Mouse (Mus musculus) MEL (cell line): Measurements from ENCODE around the gene Fyn. TPM values are rescaled to one million over a fixed set of nuclear protein-coding genes. Genes with fewer than 3 reads are reported as not detected.

Experiments
- DNase-seq: peaks from one replicate; pipeline ENCODE4 v3.0.0; 2011; ENCODE audit warnings: low read depth, low spot score
- H3K27ac ChIP-seq: 2 replicates; pipeline ENCODE4 v1.5.1; 2012; ENCODE audit warnings: low read depth, mild to moderate bottlenecking, control low read depth, low read length, moderate library complexity; ENCODE audit not compliant: control insufficient read depth
- H3K27me3 ChIP-seq, 2 experiments: fragments of 150-350 bp in 1 of 2; sonication (generic) in 1 of 2; 2 replicates each; pipeline ENCODE4 v1.6.1; 2012; ENCODE audit warnings: low read length in 2 of 2, mild to moderate bottlenecking in 2 of 2, improper control_type of control experiment in 1 of 2, moderate library complexity in 1 of 2; ENCODE audit not compliant: insufficient read depth in 2 of 2, control insufficient read depth in 1 of 2
- H3K36me3 ChIP-seq, 2 experiments: 2 replicates each; pipeline ENCODE4 v1.6.1; 2012 to 2014; ENCODE audit warnings: low read length in 2 of 2, improper control_type of control experiment in 1 of 2, inconsistent platforms in 1 of 2, mild to moderate bottlenecking in 1 of 2; ENCODE audit not compliant: insufficient read depth in 2 of 2, control insufficient read depth in 1 of 2
- H3K4me1 ChIP-seq, 2 experiments: fragments of 150-350 bp in 1 of 2; sonication (generic) in 1 of 2; 2 replicates each; pipeline ENCODE4 v1.6.1; 2012; ENCODE audit warnings: low read length in 2 of 2, improper control_type of control experiment in 1 of 2, mild to moderate bottlenecking in 1 of 2; ENCODE audit not compliant: insufficient read depth in 2 of 2, control insufficient read depth in 1 of 2
- H3K4me3 ChIP-seq, 2 experiments: fragments of 150-350 bp in 1 of 2; sonication (generic) in 1 of 2; 2 replicates each; pipeline ENCODE4 v1.5.1; 2012; ENCODE audit warnings: low read depth in 2 of 2, low read length in 2 of 2, mild to moderate bottlenecking in 2 of 2, moderate library complexity in 2 of 2, control low read depth in 1 of 2, improper control_type of control experiment in 1 of 2; ENCODE audit not compliant: control insufficient read depth in 1 of 2, insufficient read depth in 1 of 2
- H3K79me2 ChIP-seq: 2 replicates; pipeline ENCODE4 v1.6.1; 2012; ENCODE audit warnings: mild to moderate bottlenecking, low read length, moderate library complexity; ENCODE audit not compliant: control insufficient read depth, poor library complexity, insufficient read depth
- H3K9ac ChIP-seq: 2 replicates; pipeline ENCODE4 v1.6.1; 2012; ENCODE audit warnings: low read depth, mild to moderate bottlenecking, control low read depth, low read length, moderate library complexity; ENCODE audit not compliant: control insufficient read depth, poor library complexity, severe bottlenecking
- H3K9me3 ChIP-seq: fragments of 150-350 bp; sonication (generic); replicated peaks from 2 replicates; pipeline ENCODE4 v1.6.1; 2012; ENCODE audit warnings: mild to moderate bottlenecking, low read length, improper control_type of control experiment, moderate library complexity; ENCODE audit not compliant: insufficient read depth
- CHD1 ChIP-seq: IDR thresholded peaks from 2 replicates; pipeline ENCODE4 v1.6.1; 2012; ENCODE audit warnings: low read depth, mild to moderate bottlenecking, inconsistent platforms, low read length, improper control_type of control experiment
- CHD2 ChIP-seq: IDR thresholded peaks from 2 replicates; pipeline ENCODE4 v1.6.1; 2011; ENCODE audit warnings: low read length, improper control_type of control experiment
- ELF1 ChIP-seq: IDR thresholded peaks from 2 replicates; pipeline ENCODE4 v1.6.1; 2014; ENCODE audit warnings: low read depth, mild to moderate bottlenecking, inconsistent platforms, low read length, improper control_type of control experiment, moderate library complexity
- ETS1 ChIP-seq: IDR thresholded peaks from 2 replicates; pipeline ENCODE4 v1.6.1; 2012; ENCODE audit warnings: low read depth, mild to moderate bottlenecking, inconsistent platforms, low read length, improper control_type of control experiment, moderate library complexity
- GATA1 ChIP-seq: IDR thresholded peaks from 2 replicates; pipeline ENCODE4 v1.6.1; 2011; ENCODE audit warnings: low read depth, low read length, improper control_type of control experiment
- HCFC1 ChIP-seq: IDR thresholded peaks from 2 replicates; pipeline ENCODE4 v1.6.1; 2012; ENCODE audit warnings: low read depth, mild to moderate bottlenecking, inconsistent platforms, low read length, improper control_type of control experiment, moderate library complexity
- JUND ChIP-seq: IDR thresholded peaks from 2 replicates; pipeline ENCODE4 v1.6.1; 2011; ENCODE audit warnings: low read depth, mild to moderate bottlenecking, improper control_type of control experiment, low read length
- KAT2A ChIP-seq: conservative IDR thresholded peaks from 2 replicates; pipeline ENCODE4 v1.6.1; 2012; ENCODE audit warnings: low read depth, low read length, improper control_type of control experiment, inconsistent platforms
- MAFK ChIP-seq: IDR thresholded peaks from 2 replicates; pipeline ENCODE4 v1.6.1; 2011; ENCODE audit warnings: low read depth, mild to moderate bottlenecking, low read length, improper control_type of control experiment, borderline replicate concordance
- MAZ ChIP-seq: IDR thresholded peaks from 2 replicates; pipeline ENCODE4 v1.6.1; 2012; ENCODE audit warnings: low read depth, mild to moderate bottlenecking, inconsistent platforms, low read length, improper control_type of control experiment
- MEF2A ChIP-seq: IDR thresholded peaks from 2 replicates; pipeline ENCODE4 v1.6.1; 2014; ENCODE audit warnings: low read depth, mild to moderate bottlenecking, inconsistent platforms, low read length, improper control_type of control experiment; ENCODE audit not compliant: poor library complexity, insufficient replicate concordance, severe bottlenecking; ENCODE audit errors: extremely low read depth
- MXI1 ChIP-seq: IDR thresholded peaks from 2 replicates; pipeline ENCODE4 v1.6.1; 2011; ENCODE audit warnings: mild to moderate bottlenecking, low read depth, low read length, improper control_type of control experiment
- MYB ChIP-seq: IDR thresholded peaks from 2 replicates; pipeline ENCODE4 v1.6.1; 2011; ENCODE audit warnings: mild to moderate bottlenecking, low read depth, low read length, improper control_type of control experiment
- NRF1 ChIP-seq: IDR thresholded peaks from 2 replicates; pipeline ENCODE4 v1.6.1; 2014; ENCODE audit warnings: low read depth, mild to moderate bottlenecking, inconsistent platforms, low read length, improper control_type of control experiment, moderate library complexity; ENCODE audit not compliant: poor library complexity, insufficient read depth, severe bottlenecking
- POLR2A ChIP-seq, 2 experiments: IDR thresholded peaks; 2 replicates each; pipeline ENCODE4 v1.6.1; 2011 to 2012; ENCODE audit warnings: low read length in 2 of 2, mild to moderate bottlenecking in 2 of 2, control low read depth in 1 of 2, improper control_type of control experiment in 1 of 2, low read depth in 1 of 2, moderate library complexity in 1 of 2; ENCODE audit not compliant: control insufficient read depth in 1 of 2, insufficient read depth in 1 of 2, poor library complexity in 1 of 2
- POLR2AphosphoS2 ChIP-seq: IDR thresholded peaks from 2 replicates; pipeline ENCODE4 v1.6.1; 2011; ENCODE audit warnings: low read length, improper control_type of control experiment
- POLR2AphosphoS5 ChIP-seq: IDR thresholded peaks from 2 replicates; pipeline ENCODE4 v1.6.1; 2012; ENCODE audit warnings: low read depth, borderline replicate concordance, mild to moderate bottlenecking, inconsistent platforms, low read length, moderate library complexity, mixed read lengths
- RAD21 ChIP-seq: IDR thresholded peaks from 2 replicates; pipeline ENCODE4 v1.6.1; 2011; ENCODE audit warnings: mild to moderate bottlenecking, low read depth, low read length, improper control_type of control experiment
- RCOR1 ChIP-seq: IDR thresholded peaks from 2 replicates; pipeline ENCODE4 v1.6.1; 2012; ENCODE audit warnings: low read depth, mild to moderate bottlenecking, inconsistent platforms, low read length, improper control_type of control experiment
- SIN3A ChIP-seq: IDR thresholded peaks from 2 replicates; pipeline ENCODE4 v1.6.1; 2012; ENCODE audit warnings: low read length, improper control_type of control experiment, inconsistent platforms
- TBP ChIP-seq: IDR thresholded peaks from 2 replicates; pipeline ENCODE4 v1.8.0; 2011; ENCODE audit warnings: low read depth, low read length, improper control_type of control experiment
- TCF12 ChIP-seq: IDR thresholded peaks from 2 replicates; pipeline ENCODE4 v1.6.1; 2014; ENCODE audit warnings: low read depth, mild to moderate bottlenecking, inconsistent platforms, low read length, improper control_type of control experiment, moderate library complexity
- USF1 ChIP-seq: IDR thresholded peaks from 2 replicates; pipeline ENCODE4 v1.6.1; 2014; ENCODE audit warnings: low read depth, mild to moderate bottlenecking, inconsistent platforms, low read length, improper control_type of control experiment, moderate library complexity
- ZNF384 ChIP-seq: IDR thresholded peaks from 2 replicates; pipeline ENCODE4 v1.6.1; 2012; ENCODE audit warnings: low read depth, mild to moderate bottlenecking, inconsistent platforms, low read length, improper control_type of control experiment
- polyA plus RNA-seq, 2 experiments: library from polyadenylated mRNA; stranded (reverse) in 1 of 2; unstranded in 1 of 2; fragments of >175 nt in 1 of 2; fragments of >200 nt in 1 of 2; gene quantifications; 2 replicates each; pipeline versions ENCODE4 v1.2.1 to v1.2.4; 2012; ENCODE audit warnings: low replicate concordance in 2 of 2, low read depth in 1 of 2; ENCODE audit not compliant: insufficient read length in 2 of 2, insufficient read depth in 1 of 2, missing spikeins in 1 of 2
- total RNA-seq: library from RNA; depleted of rRNA; stranded (reverse); fragments of 300-350 nt; gene quantifications from 2 replicates; pipeline ENCODE4 v1.2.3, GENCODE M21; 2012

Gene Fyn
- total and polyA plus RNA-seq, 3 experiments: 0.03 TPM; not detected in 2

DNA sequence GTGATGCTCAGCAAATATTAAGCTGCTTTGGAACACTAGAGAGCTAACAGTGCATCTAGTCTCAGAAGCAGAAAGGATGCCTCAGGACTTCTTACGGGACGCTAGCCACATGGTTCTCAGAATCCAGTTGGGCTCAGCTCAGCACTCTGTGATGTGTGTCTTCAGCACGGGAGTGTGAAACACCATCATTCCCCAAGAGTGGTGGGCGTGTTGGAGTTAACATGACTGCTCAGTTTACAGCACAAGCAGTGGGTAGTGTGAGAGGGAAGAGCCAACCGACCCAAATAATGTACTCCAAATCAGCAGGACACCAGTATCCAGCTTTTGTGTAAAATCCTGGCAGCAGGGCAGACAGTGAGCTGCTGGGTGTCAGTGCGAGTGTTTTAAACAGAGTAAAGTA lies 116.2 kb downstream of the Fyn start:
- TF ChIP-seq KAT2A: no peak
- no peak for TF ChIP-seq TBP
- no peak for TF ChIP-seq ZNF384
- TF ChIP-seq MXI1: no peak
- no peak for TF ChIP-seq MAZ
- no peak for TF ChIP-seq TCF12
- TF ChIP-seq MYB: no peak
- TF ChIP-seq USF1: no peak
- TF ChIP-seq, all 39 proteins: peak for 0
- Histone ChIP-seq H3K9me3 (no peaks in the 10 kb centered on the region), H3K27ac (no peak overlapping the region), H3K4me3 (no peak overlapping the region), H3K4me1 (no peaks in the 10 kb centered on the region), H3K9ac (no peak overlapping the region), H3K36me3 (no peaks in the 10 kb centered on the region), H3K27me3 (no peaks in the 10 kb centered on the region; a peak in 1 of 4 replicates), H3K79me2 (no peaks in the 10 kb centered on the region)
- DNase-seq: no peak

DNA sequence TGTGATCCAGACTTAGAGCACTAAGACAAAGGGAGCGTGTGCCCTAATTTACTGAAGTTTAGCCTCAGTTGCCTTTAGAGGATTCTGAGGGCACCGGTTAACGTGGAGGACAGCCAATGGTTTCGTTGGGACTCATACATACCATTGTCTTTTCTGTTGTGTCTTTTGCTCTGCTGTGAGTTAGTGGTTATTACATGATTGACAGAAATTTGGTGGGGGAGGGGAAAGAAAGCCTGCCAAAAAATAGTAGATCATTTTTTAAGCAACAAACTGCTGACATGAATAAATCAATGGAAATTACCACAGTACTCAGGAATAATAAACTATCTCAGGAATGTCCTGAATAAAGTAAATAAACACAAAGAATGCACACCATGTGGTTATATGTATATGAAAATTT lies 117.3 kb downstream of the Fyn start:
- Histone ChIP-seq H3K79me2 (no peaks in the 10 kb centered on the region), H3K4me3 (no peak overlapping the region), H3K4me1 (no peaks in the 10 kb centered on the region), H3K36me3 (no peaks in the 10 kb centered on the region), H3K27me3 (no peaks in the 10 kb centered on the region; a peak in 1 of 4 replicates), H3K9ac (no peak overlapping the region), H3K9me3 (no peaks in the 10 kb centered on the region), H3K27ac (no peak overlapping the region)
- DNase-seq: no peak
- TF ChIP-seq ELF1: no peak
- TF ChIP-seq GATA1: no peak

DNA sequence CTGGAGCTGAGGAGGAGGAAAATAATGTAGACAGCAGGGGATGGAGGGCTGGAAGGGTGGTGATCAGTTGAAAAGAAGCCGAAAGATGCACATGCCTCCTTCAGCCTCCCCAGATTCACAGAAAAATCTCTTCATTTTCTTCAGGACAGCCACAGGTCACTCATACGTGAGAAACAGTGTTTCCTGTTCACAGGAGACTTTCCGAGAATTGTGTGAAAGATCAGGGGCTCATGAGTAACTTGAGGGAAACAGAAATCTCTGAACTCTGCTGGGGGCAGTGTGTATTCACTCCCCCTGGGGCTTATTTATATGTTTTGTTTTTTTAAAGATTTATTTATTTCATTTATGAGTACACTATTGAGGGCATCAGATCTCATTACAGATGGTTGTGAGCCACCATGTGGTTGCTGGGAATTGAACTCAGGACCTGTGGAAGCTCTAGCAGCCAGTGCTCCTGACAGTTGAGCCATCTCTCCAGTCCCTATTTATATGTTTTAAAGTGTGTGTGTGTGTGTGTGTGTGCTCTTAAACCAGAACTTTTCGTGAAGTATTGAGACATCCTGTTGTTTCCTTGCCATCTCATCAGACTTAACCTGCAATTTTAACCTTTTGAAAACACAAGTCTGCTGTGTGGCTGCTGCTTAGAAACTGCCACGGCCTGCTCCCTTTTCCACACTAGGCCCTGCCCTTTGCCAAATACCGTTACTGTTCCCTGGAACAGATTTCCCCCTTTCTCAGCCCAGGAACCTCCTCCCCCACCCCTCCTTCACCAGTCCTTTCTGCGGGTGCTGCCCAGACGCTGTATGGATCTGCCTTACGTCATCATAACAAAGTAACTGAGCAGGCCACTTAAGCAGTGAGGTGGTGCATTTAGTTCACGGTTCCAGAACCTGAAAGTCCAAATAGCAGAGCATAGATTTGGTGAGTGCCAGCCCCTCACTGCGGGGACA lies 118.1 kb downstream of the Fyn start:
- Histone ChIP-seq H3K27ac (no peak overlapping the region), H3K4me3 (no peak overlapping the region), H3K9me3 (no peaks in the 10 kb centered on the region), H3K36me3 (no peaks in the 10 kb centered on the region), H3K79me2 (no peaks in the 10 kb centered on the region), H3K27me3 (no peaks in the 10 kb centered on the region; a peak in 1 of 4 replicates), H3K9ac (no peak overlapping the region), H3K4me1 (no peaks in the 10 kb centered on the region)
- no peak for DNase-seq
- no peak for TF ChIP-seq CHD2
- no peak for TF ChIP-seq RCOR1
- TF ChIP-seq MYB: no peak
- TF ChIP-seq HCFC1: no peak
- no peak for TF ChIP-seq JUND
- TF ChIP-seq MAFK: no peak
- TF ChIP-seq POLR2AphosphoS2: no peak
- TF ChIP-seq NRF1: no peak
- no peak for TF ChIP-seq POLR2A (IDR thresholded peaks at IDR 0.05; ENCODE audit: control insufficient read depth in 1 of 2, insufficient read depth in 1 of 2, low read depth in 1 of 2, low read length in 2 of 2, poor library complexity in 1 of 2)
- no peak for TF ChIP-seq GATA1
- TF ChIP-seq MAZ: no peak
- no peak for TF ChIP-seq ELF1
- no peak for TF ChIP-seq TBP
- TF ChIP-seq MEF2A: no peak
- TF ChIP-seq SIN3A: no peak
- no peak for TF ChIP-seq POLR2AphosphoS5
- TF ChIP-seq MXI1: no peak
- no peak for TF ChIP-seq RAD21
- TF ChIP-seq ETS1: no peak
- no peak for TF ChIP-seq CHD1
- TF ChIP-seq, all 39 proteins: peak for 0
